7 mouse cellular contexts compared by ENCODE assay signal in the genomic region with DNA sequence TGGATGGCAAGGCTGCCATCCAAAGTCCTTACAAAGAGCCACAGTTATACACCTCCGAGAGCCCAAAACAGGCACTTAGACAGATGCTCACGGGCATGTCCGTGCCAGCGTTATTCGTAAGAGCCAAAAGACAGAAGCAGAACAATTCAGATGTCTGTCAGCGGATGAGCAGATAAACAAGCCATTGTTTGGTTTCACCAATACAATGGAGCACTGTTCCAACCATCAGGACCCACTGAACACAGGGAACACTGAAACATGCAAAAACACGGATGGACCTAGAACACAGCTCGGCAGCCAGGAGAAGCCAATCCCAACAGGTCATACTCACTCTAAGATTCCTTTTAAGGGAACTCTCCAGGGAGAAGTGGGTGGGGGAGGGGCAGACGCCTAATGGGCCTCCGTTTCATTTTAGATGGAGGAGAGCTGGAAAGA. TPM values are rescaled to one million over a fixed set of nuclear protein-coding genes. Genes with fewer than 3 reads are reported as not detected.
A peak's percentile ranks its signal among the peaks of the same experiment; 100 is the strongest.
DNase-seq lines count a peak whose midpoint lies in the region; ATAC-seq lines count a peak whose summit lies in the region.

No protein-coding gene starts in this region.

- H3K4me1 ChIP-seq in forebrain, embryonic 11.5 days (replicated peaks; ENCODE audit: control insufficient read depth, insufficient read depth, low read length), result peaks cover 3% of the 10 kb centered on the region; the same call in 1 of the 2 replicates
- H3K4me1 ChIP-seq in midbrain, embryonic 16.5 days (ENCODE audit: control insufficient read depth, insufficient read depth, low read length), result peaks cover 19% of the 10 kb centered on the region

- H3K9ac ChIP-seq in forebrain, embryonic 11.5 days (ENCODE audit: low read length), result no peak overlapping the region
- no peak overlapping the region for H3K9ac ChIP-seq in midbrain, embryonic 16.5 days (ENCODE audit: low read depth, low read length)

- H3K36me3 ChIP-seq in forebrain, embryonic 11.5 days (ENCODE audit: control insufficient read depth, insufficient read depth, low read length), result no peaks in the 10 kb centered on the region
- no peaks in the 10 kb centered on the region for H3K36me3 ChIP-seq in midbrain, embryonic 16.5 days (ENCODE audit: control insufficient read depth, insufficient read depth, low read length)

- peak; percentile 37 for DNase-seq in right cerebral cortex, adult 18-20 months
- no peak for DNase-seq in right cerebral cortex, postnatal 25 days
- DNase-seq in forebrain, embryonic 11.5 days (ENCODE audit: low spot score), result no peak
- peak; percentile 28 to 67 for DNase-seq in layer of hippocampus, adult 18-20 months (ENCODE audit: low spot score in 2 of 2)
- DNase-seq in spleen, adult 18-20 months, result no peak

- H3K27me3 ChIP-seq in forebrain, embryonic 11.5 days (ENCODE audit: control insufficient read depth, insufficient read depth, low read length), result no peaks in the 10 kb centered on the region
- H3K27me3 ChIP-seq in midbrain, embryonic 16.5 days (ENCODE audit: control insufficient read depth, insufficient read depth, low read depth, low read length), result no peaks in the 10 kb centered on the region

- ATAC-seq in forebrain, embryonic 11.5 days (replicated peaks; ENCODE audit: low FRiP score), result 0 out of 2 replicates have a peak, but pooled peaks have one; percentile 4
- no peak for ATAC-seq in midbrain, embryonic 16.5 days
- no peak for ATAC-seq in megakaryocyte-erythroid progenitor cell, adult 5-6 weeks (replicated peaks; ENCODE audit: low FRiP score, low TSS enrichment, poor library complexity, severe bottlenecking)

- WGBS in forebrain, embryonic 11.5 days, result 43% methylated on average over 10 of the region's 10 CpGs
- 39% methylated on average over 10 of the region's 10 CpGs for WGBS in midbrain, embryonic 16.5 days

- H3K9me3 ChIP-seq in forebrain, embryonic 11.5 days (ENCODE audit: control insufficient read depth, low read length), result no peaks in the 10 kb centered on the region
- no peaks in the 10 kb centered on the region for H3K9me3 ChIP-seq in midbrain, embryonic 16.5 days (replicated peaks; ENCODE audit: control insufficient read depth, low read length, poor library complexity, severe bottlenecking)

- H3K4me2 ChIP-seq in forebrain, embryonic 11.5 days (ENCODE audit: low read depth, low read length, severe bottlenecking), result no peak overlapping the region
- H3K4me2 ChIP-seq in midbrain, embryonic 16.5 days (ENCODE audit: low read length), result peak overlapping the region; percentile 11; the same call in 1 of the 2 replicates

- no peak overlapping the region for H3K4me3 ChIP-seq in forebrain, embryonic 11.5 days (ENCODE audit: low read depth, low read length)
- H3K4me3 ChIP-seq in midbrain, embryonic 16.5 days (ENCODE audit: low read depth, low read length), result no peak overlapping the region

- no peak overlapping the region for H3K27ac ChIP-seq in forebrain, embryonic 11.5 days (ENCODE audit: low read depth, low read length)
- H3K27ac ChIP-seq in midbrain, embryonic 16.5 days (ENCODE audit: low read length), result peak overlapping the region; percentile 65

RNA-seq across cellular contexts. Expression of a gene that starts 34.5 kb away (rescaled TPM):
- polyA plus RNA-seq in forebrain, embryonic 11.5 days (2014; fragmentation: Nextera tagmentation; extraction: Ambion mirVana), result 53.1 and 55.7 TPM in 2 replicates
- total RNA-seq in layer of hippocampus, adult 18-20 months (2021), result 100 to 1,000 TPM in 1 of 2 experiments, 10 to 100 TPM in 1; 86.0 to 101 TPM
- polyA plus RNA-seq in midbrain, embryonic 16.5 days (2015; fragmentation: Nextera tagmentation; extraction: Ambion mirVana), result 41.7 and 42.3 TPM in 2 replicates
- 163 and 165 TPM in 2 replicates for total RNA-seq in megakaryocyte-erythroid progenitor cell, adult 5-6 weeks (2014; fragmentation: Nextera tagmentation)
- 109 and 163 TPM in 2 replicates for total RNA-seq in megakaryocyte-erythroid progenitor cell, adult 5-6 weeks (2017)

RNA-seq across cellular contexts. Expression of a gene that starts 35.4 kb away (rescaled TPM):
- 44.6 and 48.4 TPM in 2 replicates for polyA plus RNA-seq in forebrain, embryonic 11.5 days (2014; fragmentation: Nextera tagmentation; extraction: Ambion mirVana)
- 10 to 100 TPM; 18.0 to 20.6 TPM for total RNA-seq in layer of hippocampus, adult 18-20 months (2021)
- 28.2 and 28.6 TPM in 2 replicates for polyA plus RNA-seq in midbrain, embryonic 16.5 days (2015; fragmentation: Nextera tagmentation; extraction: Ambion mirVana)
- total RNA-seq in megakaryocyte-erythroid progenitor cell, adult 5-6 weeks (2014; fragmentation: Nextera tagmentation), result 6.8 and 9.1 TPM in 2 replicates
- total RNA-seq in megakaryocyte-erythroid progenitor cell, adult 5-6 weeks (2017), result 3.6 and 6.3 TPM in 2 replicates

Comparison
In these comparisons a context has a peak if more than half of its experiments do, and no peak if none do; other contexts are left out.
1. DNase-seq: peak in right cerebral cortex, adult 18-20 months (single experiment) and layer of hippocampus, adult 18-20 months (2 of 2); none in right cerebral cortex, postnatal 25 days (single experiment), forebrain, embryonic 11.5 days (single experiment) and spleen, adult 18-20 months (0 of 2).